Mouse (Mus musculus): ENCODE results near the gene Gpx2. TPM values are rescaled to one million over a fixed set of nuclear protein-coding genes. Genes with fewer than 3 reads are reported as not detected.

Gpx2 gene
- polyA plus RNA-seq, 1 experiment from 2014 or later = 0.83 TPM

DNA sequence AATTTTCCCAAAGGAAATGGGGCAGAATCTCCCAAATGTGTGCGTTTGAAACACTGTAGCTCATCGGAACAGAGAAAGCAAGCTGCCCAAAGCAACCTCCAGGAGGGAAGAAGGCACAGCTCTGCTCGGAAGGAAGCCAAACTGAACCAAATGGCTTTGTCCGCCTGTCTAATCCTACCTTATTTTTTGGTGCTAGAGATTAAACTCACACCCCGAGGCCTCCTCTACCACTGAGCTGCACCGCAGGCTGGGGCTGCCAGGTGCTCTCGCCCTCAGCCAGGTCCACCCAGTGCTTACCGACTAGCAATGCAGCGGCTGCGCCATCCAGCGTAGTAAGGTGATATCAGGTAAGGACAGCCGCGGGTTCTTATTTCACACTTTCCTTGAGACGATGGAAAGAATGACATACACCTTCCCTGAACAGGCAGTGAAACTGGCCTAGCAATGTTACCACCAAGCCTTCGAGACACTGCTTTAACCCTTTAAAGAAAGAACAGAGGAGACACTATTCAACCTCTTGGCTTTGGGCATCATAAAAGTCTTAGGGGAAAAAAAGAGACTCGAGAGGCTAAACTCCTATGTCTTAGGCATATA lies 44.4 kb downstream of the Gpx2 start:
- Histone ChIP-seq H3K4me3 (ENCODE audit: low read depth, low read length) (no peak overlapping the region), H3K36me3 (ENCODE audit: control insufficient read depth, insufficient read depth) (no peaks in the 10 kb centered on the region), H3K9ac (ENCODE audit: low read depth, low read length) (no peak overlapping the region), H3K27ac (ENCODE audit: low read length) (no peak overlapping the region), H3K27me3 (ENCODE audit: control insufficient read depth, insufficient read depth, low read depth, low read length) (no peaks in the 10 kb centered on the region; the same call in 1 of the 2 replicates), H3K4me1 (ENCODE audit: control insufficient read depth, low read depth, low read length) (no peaks in the 10 kb centered on the region), H3K4me2 (ENCODE audit: low read depth, low read length) (no peak overlapping the region), H3K9me3 (replicated peaks; ENCODE audit: control insufficient read depth, low read length) (no peaks in the 10 kb centered on the region)
- 71% methylated on average over 16 of the region's 16 CpGs for WGBS (ENCODE audit: insufficient replicate concordance)
- no peak for ATAC-seq (ENCODE audit: low read depth)

Other genes starting within 250 kb of the Gpx2 start
- 66.5 and 77.6 TPM in 2 replicates for gene Sptb, start 85.0 kb downstream of the Gpx2 start, polyA plus RNA-seq (2015; fragmentation: Nextera tagmentation; extraction: Ambion mirVana)
- gene Churc1, start 30.0 kb downstream of the Gpx2 start, polyA plus RNA-seq (2015; fragmentation: Nextera tagmentation; extraction: Ambion mirVana) = 67.7 and 70.1 TPM in 2 replicates
- 21.7 and 22.8 TPM in 2 replicates for gene Fntb, start 30.0 kb downstream of the Gpx2 start, polyA plus RNA-seq (2015; fragmentation: Nextera tagmentation; extraction: Ambion mirVana)
- gene Rab15, start 27.4 kb upstream of the Gpx2 start, polyA plus RNA-seq (2015; fragmentation: Nextera tagmentation; extraction: Ambion mirVana) = 0.23 and 0.39 TPM in 2 replicates
- gene Max, start 166.6 kb upstream of the Gpx2 start, polyA plus RNA-seq (2015; fragmentation: Nextera tagmentation; extraction: Ambion mirVana) = 5.4 and 7.6 TPM in 2 replicates